Comparison of ENCODE assay signal across 8 mouse cellular contexts in genomic region chr6:31399206-31399549, GRCm38 (mm10). TPM values are rescaled to one million over a fixed set of nuclear protein-coding genes. Genes with fewer than 3 reads are reported as not detected.
A peak's percentile ranks its signal among the peaks of the same experiment; 100 is the strongest.
DNase-seq lines count a peak whose midpoint lies in the region; ATAC-seq and TF ChIP-seq lines count a peak whose summit lies in the region.

No protein-coding gene starts in this region.

- H3K4me1 ChIP-seq in kidney, postnatal 0 days (replicated peaks; ENCODE audit: insufficient read depth, low read length), result peaks cover 5% of the 10 kb centered on the region; the same call in 1 of the 2 replicates
- peaks cover 37% of the 10 kb centered on the region for H3K4me1 ChIP-seq in embryonic facial prominence, embryonic 10.5 days
- H3K4me1 ChIP-seq in intestine, embryonic 14.5 days (replicated peaks; ENCODE audit: control insufficient read depth, insufficient read depth, low read length), result peaks cover 25% of the 10 kb centered on the region
- H3K4me1 ChIP-seq in midbrain, embryonic 14.5 days (ENCODE audit: control insufficient read depth, insufficient read depth, low read length), result peaks cover 29% of the 10 kb centered on the region

- H3K27me3 ChIP-seq in kidney, postnatal 0 days (ENCODE audit: insufficient read depth, low read length), result no peaks in the 10 kb centered on the region
- no peaks in the 10 kb centered on the region for H3K27me3 ChIP-seq in embryonic facial prominence, embryonic 10.5 days (replicated peaks; ENCODE audit: low read depth, poor library complexity, severe bottlenecking)
- no peaks in the 10 kb centered on the region for H3K27me3 ChIP-seq in intestine, embryonic 14.5 days (replicated peaks; ENCODE audit: control insufficient read depth, insufficient read depth, low read length)
- no peaks in the 10 kb centered on the region for H3K27me3 ChIP-seq in midbrain, embryonic 14.5 days (ENCODE audit: control insufficient read depth, insufficient read depth, low read length)

- under 1% methylated on average over 28 of the region's 28 CpGs for WGBS in kidney, postnatal 0 days
- whole genome bisulfite sequencing in embryonic facial prominence, embryonic 10.5 days, result under 1% methylated on average over 28 of the region's 28 CpGs
- under 1% methylated on average over 27 of the region's 28 CpGs for WGBS in intestine, embryonic 14.5 days
- WGBS in midbrain, embryonic 14.5 days, result 0% methylated on average over 28 of the region's 28 CpGs

- peak; percentile 50 for DNase-seq in kidney, postnatal 0 days (ENCODE audit: low spot score)
- no peak for DNase-seq in kidney, postnatal 4 days
- no peak for DNase-seq in embryonic facial prominence, embryonic 10.5 days (ENCODE audit: low spot score)
- DNase-seq in intestine, embryonic 14.5 days (ENCODE audit: low spot score), result peak; percentile 76
- DNase-seq in midbrain, embryonic 14.5 days, result no peak
- no peak for DNase-seq in retina, embryonic 14.5 days (ENCODE audit: low spot score)
- no peak for DNase-seq in cerebellum, adult 11 months
- no peak for DNase-seq in retina, postnatal 1 day

- H3K4me2 ChIP-seq in kidney, postnatal 0 days (ENCODE audit: low read length), result peak overlapping the region; percentile 87
- peak overlapping the region; percentile 91 for H3K4me2 ChIP-seq in intestine, embryonic 14.5 days (ENCODE audit: low read length)
- H3K4me2 ChIP-seq in midbrain, embryonic 14.5 days (ENCODE audit: low read length), result peak overlapping the region; percentile 94

- H3K4me3 ChIP-seq in kidney, postnatal 0 days (replicated peaks; ENCODE audit: low read depth, low read length), result peak overlapping the region; percentile 100
- peak overlapping the region; percentile 97 for H3K4me3 ChIP-seq in embryonic facial prominence, embryonic 10.5 days
- peak overlapping the region; percentile 61 for H3K4me3 ChIP-seq in intestine, embryonic 14.5 days (ENCODE audit: low read depth, low read length)
- H3K4me3 ChIP-seq in midbrain, embryonic 14.5 days (replicated peaks; ENCODE audit: low read depth, low read length), result peak overlapping the region; percentile 95

- no peaks in the 10 kb centered on the region for H3K36me3 ChIP-seq in kidney, postnatal 0 days (ENCODE audit: insufficient read depth, low read length)
- H3K36me3 ChIP-seq in embryonic facial prominence, embryonic 10.5 days (replicated peaks), result no peaks in the 10 kb centered on the region
- no peaks in the 10 kb centered on the region for H3K36me3 ChIP-seq in intestine, embryonic 14.5 days (ENCODE audit: control insufficient read depth, insufficient read depth, low read length)
- H3K36me3 ChIP-seq in midbrain, embryonic 14.5 days (ENCODE audit: control insufficient read depth, insufficient read depth, low read length), result no peaks in the 10 kb centered on the region

- peak overlapping the region; percentile 98 for H3K27ac ChIP-seq in kidney, postnatal 0 days
- peak overlapping the region; percentile 99 for H3K27ac ChIP-seq in embryonic facial prominence, embryonic 10.5 days (replicated peaks)
- peak overlapping the region; percentile 90 for H3K27ac ChIP-seq in intestine, embryonic 14.5 days (ENCODE audit: low read depth)
- H3K27ac ChIP-seq in midbrain, embryonic 14.5 days (replicated peaks; ENCODE audit: low read depth, low read length), result peak overlapping the region; percentile 94

- peak; percentile 65 for ATAC-seq in kidney, postnatal 0 days (replicated peaks; ENCODE audit: low FRiP score, low read depth)
- ATAC-seq in intestine, embryonic 14.5 days (replicated peaks; ENCODE audit: low FRiP score, low TSS enrichment, low read depth), result peak; percentile 73
- ATAC-seq in midbrain, embryonic 14.5 days (ENCODE audit: low FRiP score, low TSS enrichment), result peak; percentile 31

- peak overlapping the region; percentile 99 for H3K9ac ChIP-seq in kidney, postnatal 0 days (ENCODE audit: low read depth, low read length)
- H3K9ac ChIP-seq in intestine, embryonic 14.5 days (ENCODE audit: low read length), result peak overlapping the region; percentile 84
- H3K9ac ChIP-seq in midbrain, embryonic 14.5 days (replicated peaks; ENCODE audit: low read length), result peak overlapping the region; percentile 98

- no peaks in the 10 kb centered on the region for H3K9me3 ChIP-seq in kidney, postnatal 0 days (replicated peaks; ENCODE audit: low read length)
- no peaks in the 10 kb centered on the region for H3K9me3 ChIP-seq in embryonic facial prominence, embryonic 10.5 days
- no peaks in the 10 kb centered on the region for H3K9me3 ChIP-seq in intestine, embryonic 14.5 days (ENCODE audit: control insufficient read depth, low read length)
- H3K9me3 ChIP-seq in midbrain, embryonic 14.5 days (ENCODE audit: control insufficient read depth, low read length), result no peaks in the 10 kb centered on the region

- no peak for TF ChIP-seq CTCF in kidney, postnatal 0 days (IDR thresholded peaks at IDR 0.05; ENCODE audit: low read depth)

RNA-seq across cellular contexts. Expression of gene Mkln1, which starts 0.6 kb away (rescaled TPM):
- 159 and 174 TPM in 2 replicates for polyA plus RNA-seq in kidney, postnatal 0 days (2015; fragmentation: Nextera tagmentation; extraction: Ambion mirVana)
- 210 and 227 TPM in 2 replicates for polyA plus RNA-seq in embryonic facial prominence, embryonic 10.5 days (2016; fragmentation: Nextera tagmentation; extraction: Ambion mirVana)
- 167 and 185 TPM in 2 replicates for polyA plus RNA-seq in intestine, embryonic 14.5 days (2014; fragmentation: Nextera tagmentation; extraction: Ambion mirVana)
- polyA plus RNA-seq in midbrain, embryonic 14.5 days (2014; fragmentation: Nextera tagmentation; extraction: Ambion mirVana), result 126 and 154 TPM in 2 replicates

Comparison
In these comparisons a context has a peak if more than half of its experiments do, and no peak if none do; other contexts are left out.
1. DNase-seq: peak in kidney, postnatal 0 days (single experiment) and intestine, embryonic 14.5 days (single experiment); none in kidney, postnatal 4 days (0 of 2), embryonic facial prominence, embryonic 10.5 days (single experiment), midbrain, embryonic 14.5 days (single experiment), retina, embryonic 14.5 days (single experiment), cerebellum, adult 11 months (single experiment) and retina, postnatal 1 day (single experiment).
2. Peak in every context shown above with its lines, with median percentiles within 50 percentile points of each other: ATAC-seq, H3K27ac ChIP-seq, H3K4me2 ChIP-seq, H3K4me3 ChIP-seq and H3K9ac ChIP-seq.